Mouse (Mus musculus): ENCODE data around the gene Aff3.

The Aff3 gene

DNA sequence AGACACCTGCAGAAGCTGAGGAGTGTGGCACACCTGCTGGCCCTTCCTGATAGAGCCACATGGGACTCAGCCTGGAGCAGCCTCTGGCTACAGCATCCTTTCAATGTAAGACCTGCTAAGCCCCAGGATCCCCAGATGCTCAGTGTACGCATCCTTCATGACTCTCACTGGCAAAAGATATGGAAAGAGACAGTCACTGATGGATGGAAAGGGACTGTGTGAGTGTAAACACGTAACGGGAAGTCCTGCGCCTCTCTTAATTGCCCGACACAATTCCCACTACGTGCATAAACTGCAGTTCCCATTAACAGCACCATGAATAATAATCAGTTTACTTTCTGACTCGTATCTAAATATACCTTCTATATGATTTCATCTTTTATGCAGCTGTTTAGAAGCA is 275.2 kb downstream of the Aff3 start:
- no peak for DNase-seq (ENCODE audit: low read depth)

DNA sequence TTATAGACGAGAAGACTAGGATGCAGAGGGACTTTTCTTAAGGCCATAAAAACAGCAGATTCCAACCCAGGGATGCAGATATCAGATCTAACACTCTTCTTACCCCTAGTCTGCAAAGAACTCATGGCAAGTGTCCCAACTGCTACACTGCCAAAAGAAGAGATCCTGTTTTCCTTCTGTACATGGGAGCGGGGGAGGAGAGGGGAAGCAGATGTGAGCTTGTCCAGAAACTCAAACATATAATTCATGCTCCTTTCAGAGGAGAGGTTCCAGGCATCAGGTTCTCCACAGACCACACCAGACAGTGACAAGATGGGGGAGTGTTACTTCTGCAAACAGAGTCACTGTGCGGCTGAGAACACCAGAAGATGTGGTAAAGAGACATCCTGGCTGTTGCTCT is 276.3 kb downstream of the Aff3 start:
- DNase-seq (ENCODE audit: low read depth): peak; percentile 55

DNA sequence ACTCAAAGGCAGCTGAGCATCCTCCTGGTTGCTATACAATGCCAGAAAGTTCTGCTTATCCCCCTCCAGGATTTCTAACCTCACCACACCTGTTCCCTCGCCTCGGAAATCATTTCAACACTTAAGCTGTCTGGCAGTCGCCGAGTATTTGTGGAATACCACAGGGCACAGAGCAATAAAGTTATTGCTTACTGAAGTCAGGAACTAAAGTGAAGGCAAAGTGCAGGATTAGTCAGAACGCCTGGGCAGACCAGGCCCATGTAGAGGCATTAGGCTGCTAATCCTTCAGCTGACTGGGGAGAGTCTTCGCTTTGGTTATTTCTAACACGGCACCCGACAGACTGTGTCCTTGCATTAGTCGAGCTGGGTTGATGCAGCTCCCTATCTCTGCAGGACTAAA is 277.3 kb downstream of the Aff3 start:
- no peak for DNase-seq (ENCODE audit: low read depth)

DNA sequence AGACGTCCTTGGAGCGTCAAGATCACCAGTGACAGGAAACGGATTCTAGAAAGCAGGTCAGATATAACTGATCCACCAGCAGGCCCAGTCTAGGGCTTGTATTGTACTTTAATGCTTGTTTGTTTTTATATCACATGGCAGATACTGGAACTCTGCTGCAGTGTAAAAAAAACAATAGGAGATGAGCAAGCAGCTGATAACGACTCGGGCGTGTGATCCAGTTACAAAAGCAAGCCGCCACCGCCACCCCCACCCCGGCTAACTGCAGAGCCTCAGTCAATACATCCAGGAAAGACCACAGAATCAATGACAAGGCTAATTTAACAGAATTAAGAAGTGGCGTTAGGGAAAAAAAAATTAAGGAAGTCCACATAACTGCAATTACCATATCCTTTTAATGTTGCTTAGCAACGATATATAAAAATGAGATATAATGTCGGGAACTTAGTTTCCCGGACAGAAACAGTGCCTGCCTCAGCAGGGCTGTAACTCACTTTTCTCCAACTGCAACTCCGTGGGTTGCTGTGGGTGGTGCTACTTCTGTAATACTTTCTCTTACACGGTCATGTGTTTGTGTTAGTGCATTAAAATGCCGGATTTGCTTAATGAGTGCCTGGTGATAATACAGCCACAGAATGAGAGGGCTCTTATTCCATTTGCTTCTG is 280.2 kb downstream of the Aff3 start:
- DNase-seq (ENCODE audit: low read depth): no peak

DNA sequence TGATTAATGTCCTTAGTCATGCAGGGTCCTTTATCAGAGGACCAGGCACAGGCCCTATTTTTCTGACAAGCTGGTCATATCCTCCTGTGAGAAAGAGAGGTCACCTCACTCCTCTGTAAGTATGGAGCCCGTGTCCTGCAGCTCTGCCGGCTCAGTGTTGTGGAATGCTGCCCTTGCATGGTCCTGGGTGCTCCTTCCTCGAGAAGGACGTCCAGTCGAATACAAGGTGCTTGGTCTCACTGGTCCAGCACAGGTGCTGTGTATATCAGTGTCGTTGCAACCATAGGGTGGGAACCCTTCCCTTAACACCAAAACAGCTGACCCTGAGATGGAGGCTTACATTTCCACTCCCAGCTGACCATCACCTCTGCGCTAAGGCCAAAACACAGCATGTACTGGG is 280.7 kb downstream of the Aff3 start:
- DNase-seq (ENCODE audit: low read depth): no peak

DNA sequence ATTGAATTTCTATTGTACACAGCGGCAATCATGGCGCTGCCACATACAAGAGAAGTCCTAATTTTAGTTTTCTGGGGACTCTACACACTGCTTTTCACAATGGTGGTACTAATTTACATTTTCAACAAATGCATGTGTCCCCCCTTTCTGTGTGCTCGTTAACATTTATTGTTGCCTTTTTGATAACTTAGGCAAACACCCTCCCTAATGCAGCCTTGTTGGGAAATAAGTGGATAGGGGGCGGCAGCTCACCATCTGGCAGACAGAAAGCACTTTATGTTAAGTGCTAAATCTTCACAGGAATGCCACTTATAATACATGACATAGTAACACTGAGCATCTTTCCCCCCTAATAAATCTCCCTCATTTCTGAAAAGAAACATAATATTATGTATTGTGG is 282.1 kb downstream of the Aff3 start:
- no peak for DNase-seq (ENCODE audit: low read depth)

DNA sequence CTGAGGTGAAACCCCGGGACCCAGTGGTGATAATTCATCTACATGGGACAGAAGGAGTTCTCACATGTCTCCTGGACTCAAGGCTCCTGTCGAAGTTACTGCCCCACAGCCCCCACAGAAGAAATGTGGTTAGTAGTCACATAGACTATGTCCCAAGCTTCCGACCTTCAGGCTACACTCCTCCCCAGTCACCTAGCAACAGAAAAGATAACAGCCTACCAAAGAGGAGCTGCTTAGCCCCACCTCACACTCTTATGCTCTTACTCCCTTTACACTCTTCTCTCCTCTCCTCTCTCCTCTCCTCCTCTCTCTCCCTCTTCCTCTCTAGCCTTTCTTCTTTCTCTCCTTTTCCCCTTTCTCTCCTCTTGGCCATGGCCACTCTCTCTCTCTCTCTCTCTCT is 286.8 kb downstream of the Aff3 start:
- no peak for DNase-seq (ENCODE audit: low read depth)

DNA sequence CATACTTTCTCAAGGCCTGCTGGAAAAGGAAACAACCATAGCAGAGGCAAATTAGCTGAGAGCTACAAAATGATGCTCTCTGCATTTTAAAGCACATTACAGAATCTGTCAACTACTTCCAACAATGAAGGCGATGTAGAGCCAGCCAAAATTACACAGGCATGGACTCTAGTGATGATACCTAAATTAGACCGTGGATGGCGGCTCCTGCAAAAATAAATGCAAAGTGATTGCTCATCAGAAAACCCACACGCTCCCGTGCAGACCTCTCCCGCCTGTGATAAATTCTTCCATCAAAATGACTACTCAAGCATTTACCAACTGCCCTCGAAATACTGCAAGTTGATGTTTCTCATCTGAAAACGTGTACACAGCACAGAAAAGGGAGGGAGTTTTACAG is 295.6 kb downstream of the Aff3 start:
- DNase-seq (ENCODE audit: low read depth): no peak

DNA sequence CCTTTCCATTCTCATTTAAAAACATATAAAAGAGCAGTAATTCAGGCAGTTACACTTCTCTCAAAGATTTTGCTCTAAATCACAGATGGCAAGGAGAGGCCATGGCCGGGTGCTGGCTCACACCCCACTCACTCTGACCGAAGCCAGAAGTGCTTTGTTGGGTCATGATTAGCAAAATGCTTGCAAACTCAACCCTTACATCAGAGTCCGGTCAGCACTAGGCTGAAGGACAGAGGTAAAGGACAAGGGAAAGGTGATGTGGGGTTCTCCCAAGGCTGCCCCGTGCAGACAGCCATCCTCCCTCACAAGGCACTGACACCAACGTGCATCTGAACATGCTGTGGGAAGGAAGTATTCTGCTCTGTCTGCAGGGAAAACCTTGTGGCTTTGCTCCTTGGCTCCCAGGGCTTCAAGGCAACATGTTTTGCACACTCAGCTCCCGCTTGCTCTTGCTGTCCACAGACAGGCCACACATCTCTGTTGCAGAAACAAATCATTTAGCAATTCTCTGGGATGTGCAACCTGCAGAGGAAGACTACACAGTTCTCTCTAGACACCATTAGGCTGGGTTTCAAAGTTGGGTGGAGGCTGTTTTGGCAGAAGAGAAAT is 296.6 kb downstream of the Aff3 start:
- no peak for DNase-seq (ENCODE audit: low read depth)

DNA sequence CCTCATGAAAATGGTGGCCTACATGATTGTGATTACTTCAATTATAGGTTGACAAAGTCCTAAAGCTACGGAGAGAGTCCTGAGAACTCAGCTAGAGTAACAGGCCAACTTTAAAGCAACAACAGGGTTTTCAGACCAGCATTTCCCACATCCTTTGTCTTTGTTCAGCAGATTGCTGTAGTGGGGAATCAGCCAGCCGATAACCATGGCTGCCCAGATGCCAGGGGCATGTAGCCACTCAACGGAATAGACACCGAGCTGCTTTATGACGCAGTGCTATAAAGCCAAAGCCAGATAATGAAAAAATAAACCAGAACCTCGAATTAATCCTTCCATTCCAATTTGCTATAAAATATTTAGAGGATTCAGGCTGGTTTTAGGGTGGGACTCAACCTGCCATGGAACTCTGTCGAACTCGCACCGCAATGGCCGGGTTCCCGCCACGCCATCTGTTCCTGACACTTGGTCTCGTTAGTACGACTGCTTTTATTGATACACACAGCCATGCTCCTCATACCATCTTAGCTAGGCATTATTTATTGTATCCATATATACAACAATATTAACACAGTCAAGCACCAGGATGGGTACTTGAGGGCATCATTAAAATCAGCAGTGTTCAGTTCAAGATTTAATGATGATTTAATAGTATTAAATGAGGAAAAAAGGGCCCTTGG is 297.2 kb downstream of the Aff3 start:
- no peak for DNase-seq (ENCODE audit: low read depth)

DNA sequence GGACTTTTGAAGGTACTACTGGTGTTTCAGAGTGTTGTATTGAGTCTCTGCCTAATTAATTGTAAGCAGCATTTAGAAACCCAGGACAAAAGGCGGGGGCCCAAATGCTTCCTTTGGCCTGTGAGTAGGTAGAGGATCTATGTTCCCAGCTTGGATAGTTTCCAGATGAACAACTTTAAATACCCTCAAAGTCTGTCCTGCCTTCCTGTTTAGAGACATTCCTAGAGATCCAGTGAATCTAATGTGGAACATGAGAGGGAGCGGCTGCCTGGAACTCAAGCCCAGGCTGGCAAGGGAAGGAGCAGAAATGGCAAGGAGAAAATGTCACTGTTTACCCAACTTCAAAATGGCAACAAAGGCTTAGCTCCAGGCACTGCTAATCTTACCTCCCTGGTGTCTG is 300.9 kb downstream of the Aff3 start:
- no peak for DNase-seq (ENCODE audit: low read depth)

DNA sequence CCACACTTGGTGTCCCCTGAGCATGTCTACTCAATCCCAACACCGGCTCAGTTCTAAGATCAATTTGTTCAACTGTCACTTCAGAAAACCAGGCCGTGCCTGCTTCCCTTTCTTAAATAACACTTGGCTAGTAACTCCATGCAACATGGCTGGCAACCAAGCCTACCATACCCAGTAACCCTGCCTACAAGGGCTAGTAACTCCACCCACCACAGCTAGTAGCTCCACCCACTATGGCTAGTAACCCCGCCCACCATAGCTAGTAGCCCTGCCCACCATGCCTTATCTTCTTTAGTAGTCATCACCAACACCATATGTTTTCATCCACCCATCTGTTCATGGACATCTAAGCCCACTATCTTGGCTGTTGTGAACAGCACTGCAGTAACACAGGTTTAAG is 302.5 kb downstream of the Aff3 start:
- no peak for DNase-seq (ENCODE audit: low read depth)

DNA sequence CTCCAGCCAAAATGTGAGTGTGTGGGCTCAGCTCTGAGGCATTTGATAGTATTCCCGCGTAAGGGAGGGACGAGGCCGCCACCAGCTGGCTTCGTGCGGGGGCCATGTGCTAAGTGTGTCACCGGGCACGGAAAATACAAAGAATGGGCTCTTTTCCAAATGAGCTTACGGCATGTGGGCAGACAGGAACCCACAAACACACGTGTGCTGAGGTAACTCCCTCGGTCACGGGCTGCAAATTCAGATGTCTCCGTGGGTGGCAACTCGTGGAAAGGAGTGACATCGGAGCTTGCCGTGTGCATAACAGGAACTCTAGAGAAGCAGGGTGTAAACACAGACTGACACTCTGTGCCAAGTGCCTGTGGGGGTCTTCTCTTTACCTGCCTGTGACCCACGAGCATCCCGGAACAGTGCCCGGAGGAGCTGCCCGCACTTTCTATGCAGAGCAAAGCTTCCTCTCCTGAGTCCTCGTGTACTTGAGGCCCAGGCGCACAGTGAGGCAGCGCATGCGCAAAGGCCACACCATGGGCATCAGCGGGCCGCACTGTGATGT is 305.9 kb downstream of the Aff3 start:
- DNase-seq (ENCODE audit: low read depth): no peak

DNA sequence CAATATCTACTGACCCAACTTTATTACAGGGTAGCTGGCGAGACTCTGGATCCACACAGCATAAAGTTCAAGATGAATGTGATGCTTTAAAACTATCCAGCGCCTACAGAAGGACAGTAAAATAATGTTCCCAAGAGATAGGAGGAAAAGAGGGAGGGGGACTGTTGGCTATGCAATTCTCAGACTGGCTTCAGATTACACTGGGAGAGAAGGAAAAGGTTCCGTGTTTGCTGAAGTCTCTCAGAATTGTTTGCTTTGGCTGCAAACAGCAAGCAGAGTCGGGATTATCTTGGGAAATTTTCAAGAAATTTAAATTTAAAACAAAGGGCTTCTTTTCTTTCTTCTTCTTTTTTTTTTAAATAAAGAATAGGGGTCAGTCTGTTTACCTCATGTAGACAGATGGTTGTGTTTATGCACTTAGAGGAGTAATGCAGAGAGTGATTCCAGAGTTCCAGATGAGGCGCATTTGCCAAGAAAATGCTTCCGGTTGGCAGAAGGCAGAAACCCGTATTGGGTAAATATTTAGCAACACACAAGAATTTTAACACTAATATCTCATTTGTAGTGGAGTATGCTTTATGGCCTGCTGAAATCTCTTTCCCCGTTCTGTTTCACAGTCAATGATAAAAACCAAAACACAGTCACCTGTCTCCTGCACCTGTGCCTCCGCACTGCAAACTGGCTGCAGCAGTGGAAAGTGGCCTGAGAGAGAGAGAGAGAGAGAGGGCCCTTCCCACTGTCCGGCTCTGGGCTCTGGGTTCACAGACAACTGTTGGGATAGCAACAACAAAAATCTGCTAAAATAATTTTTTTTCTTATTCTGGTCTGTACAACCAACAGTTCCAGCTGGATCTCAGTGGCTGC is 306.6 kb downstream of the Aff3 start:
- peak; percentile 87 for DNase-seq (ENCODE audit: low read depth)

DNA sequence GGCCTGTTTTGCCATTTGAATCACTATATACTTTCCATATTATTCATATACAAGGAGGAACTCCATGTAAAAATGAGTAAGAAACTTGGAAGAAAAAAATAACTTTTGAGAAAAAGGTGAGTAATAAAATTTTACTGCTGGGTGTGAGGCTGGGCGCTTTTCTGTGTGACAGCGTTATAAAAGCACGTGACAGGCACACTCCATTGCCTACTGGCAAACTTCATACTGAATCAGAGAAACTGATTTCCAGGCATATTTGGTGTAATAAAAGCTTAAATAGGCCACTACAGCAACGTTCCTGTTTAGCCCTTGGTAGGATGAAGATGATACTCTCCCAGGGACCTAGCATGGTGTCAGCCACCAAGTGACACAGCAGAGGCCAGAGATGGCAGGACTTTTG is 310.2 kb downstream of the Aff3 start:
- DNase-seq (ENCODE audit: low read depth): no peak

DNA sequence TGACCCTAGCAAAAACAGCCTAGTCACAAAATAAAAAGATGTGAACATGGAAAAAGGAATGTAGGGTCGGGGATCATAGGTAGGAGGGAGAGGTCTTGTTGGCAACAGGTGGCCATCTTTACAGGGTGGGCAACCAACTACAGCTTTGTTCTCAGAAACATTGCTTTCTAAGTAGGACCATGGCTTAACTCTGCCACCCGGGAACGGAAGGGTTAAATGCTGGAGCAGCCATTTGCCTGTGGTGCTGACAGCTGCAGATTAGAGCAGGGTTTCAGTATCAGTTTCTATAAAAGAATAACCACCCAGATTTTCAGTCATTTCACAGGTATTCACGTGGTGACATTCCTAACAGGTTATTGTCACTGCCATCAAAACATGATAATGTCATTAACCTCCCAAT is 317.4 kb downstream of the Aff3 start:
- DNase-seq (ENCODE audit: low read depth): no peak

DNA sequence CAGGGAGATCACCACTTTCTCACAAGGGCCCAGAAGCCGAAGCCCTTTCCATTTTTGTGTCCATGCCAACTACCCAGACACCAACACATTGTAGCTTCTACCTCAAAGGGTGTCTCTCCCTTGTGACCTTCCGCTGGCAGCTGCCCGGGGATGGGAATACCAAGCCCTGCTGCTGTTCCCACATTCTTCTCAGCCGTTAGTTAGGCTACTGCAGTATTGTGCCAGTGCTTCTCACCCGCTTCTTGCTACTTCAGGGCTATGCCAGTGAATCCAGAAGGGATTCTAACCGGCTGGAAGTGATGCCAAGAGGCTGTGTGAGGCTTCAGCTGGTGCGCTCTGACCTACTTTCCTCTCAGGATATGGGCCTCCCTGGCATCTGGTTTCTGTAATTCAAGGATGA is 330.5 kb downstream of the Aff3 start:
- peak; percentile 75 for DNase-seq (ENCODE audit: low read depth)

DNA sequence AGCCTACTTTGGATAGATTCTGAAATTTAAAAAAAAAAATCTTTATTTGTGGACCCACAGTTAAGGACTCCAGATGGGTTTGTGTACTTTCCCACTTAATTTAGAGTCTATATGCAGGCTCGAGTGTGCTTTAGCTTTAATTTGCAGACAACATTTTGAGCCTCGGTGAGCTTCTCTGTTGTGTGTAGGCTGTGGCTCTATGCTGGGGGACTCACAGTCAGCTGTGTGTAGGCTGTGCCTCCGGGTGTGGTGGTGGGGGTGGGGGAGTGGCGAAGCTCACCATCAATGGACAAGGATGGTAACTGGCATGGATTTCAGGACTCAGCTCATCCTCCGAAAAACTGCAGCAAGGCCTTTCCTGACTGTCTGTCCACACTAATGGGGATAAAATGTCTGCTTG is 331.8 kb downstream of the Aff3 start:
- DNase-seq (ENCODE audit: low read depth): no peak

DNA sequence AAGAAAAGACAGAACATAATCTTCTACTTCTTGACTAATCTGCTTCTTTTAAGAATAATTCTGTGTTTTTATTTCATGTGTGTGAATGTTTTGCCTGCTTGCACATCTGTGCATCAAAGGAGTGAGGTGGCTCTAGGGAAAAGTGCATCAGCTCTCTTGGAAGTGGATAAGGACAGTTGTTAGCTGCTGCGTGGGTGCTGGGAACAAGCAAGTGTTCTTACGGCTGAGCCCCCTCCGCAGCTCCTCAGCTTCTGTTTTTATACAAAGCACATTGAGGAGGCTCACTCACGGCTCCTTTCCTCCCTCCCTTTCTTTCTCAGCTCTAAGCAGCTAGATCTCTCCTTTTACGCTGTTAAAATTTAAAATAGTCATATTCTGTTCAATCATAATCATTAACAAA is 340.5 kb downstream of the Aff3 start:
- DNase-seq (ENCODE audit: low read depth): no peak

DNA sequence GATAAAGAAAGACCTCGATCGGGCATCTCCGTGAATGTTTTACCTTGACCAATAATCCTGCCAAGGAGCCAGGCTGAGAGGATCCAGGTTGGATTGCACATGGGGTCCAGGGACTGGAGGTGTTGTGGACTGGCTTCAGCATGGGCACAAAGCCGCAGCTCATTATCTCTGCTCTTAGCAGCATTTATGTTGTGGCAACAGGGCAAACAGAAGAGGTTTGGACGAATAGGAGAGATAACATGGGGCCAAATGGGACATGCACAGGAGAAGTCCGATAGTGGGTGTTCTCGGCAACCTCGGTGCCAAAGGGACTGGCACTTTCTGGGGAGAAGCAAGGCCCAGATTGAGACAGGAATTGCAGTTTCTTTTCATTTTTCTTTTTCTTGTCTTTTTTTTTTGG is 342.9 kb downstream of the Aff3 start:
- DNase-seq (ENCODE audit: low read depth): no peak

DNA sequence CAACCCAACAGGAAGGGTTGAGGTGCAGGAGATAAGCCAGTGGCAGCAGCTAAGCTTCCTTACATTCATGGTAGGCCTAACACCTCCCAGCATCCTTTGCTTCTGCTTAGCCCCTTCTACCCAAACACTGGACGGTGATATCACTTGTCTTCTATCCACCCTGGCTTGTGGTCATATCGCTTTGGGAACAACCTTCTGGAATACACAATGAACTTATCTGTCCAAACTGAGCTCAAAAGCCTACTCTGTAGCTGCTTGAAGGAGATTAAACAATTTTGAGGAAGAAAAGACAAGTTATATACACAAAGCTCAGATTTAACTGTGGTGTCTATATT is 343.8 kb downstream of the Aff3 start:
- no peak for DNase-seq (ENCODE audit: low read depth)

DNA sequence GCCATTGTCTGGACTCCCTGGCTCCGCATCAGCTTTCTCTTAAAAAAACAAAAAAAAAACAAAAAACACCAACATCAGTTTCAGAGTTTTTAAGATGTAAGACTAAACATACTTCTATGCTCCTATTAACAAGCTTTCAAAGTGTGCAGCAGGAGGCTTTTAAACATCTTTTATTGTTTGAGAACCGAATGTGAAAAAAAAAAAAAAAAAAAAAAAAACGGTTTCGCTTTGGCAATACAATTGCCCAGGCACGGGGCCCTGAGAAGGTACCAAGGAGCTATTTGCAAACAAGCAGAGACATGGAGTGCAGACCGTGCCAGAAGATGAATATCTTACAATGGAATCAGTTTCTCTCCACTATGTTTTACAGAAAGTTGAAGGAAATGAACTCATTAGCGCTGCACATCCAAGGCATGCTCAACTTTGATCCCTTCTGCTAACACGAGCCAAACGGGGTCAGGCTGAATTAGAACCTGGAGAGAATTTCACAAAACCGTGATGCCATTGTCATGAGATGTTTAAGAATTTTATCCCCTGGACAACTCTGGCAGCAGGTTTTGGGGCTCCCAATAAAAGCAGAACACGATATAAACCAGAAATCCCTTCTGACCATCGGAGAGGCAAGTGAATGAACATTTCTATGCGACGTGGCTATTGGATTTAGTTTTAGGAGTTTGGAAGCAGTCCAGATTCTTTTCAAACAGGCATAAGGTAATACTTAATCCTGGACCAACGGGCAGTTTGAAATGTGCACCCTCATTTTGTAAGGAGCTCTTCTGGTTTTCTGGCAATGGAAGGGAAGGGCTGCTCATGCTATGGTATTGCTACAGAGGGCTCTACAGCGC is 344.4 kb downstream of the Aff3 start:
- peak; percentile 49 for DNase-seq (ENCODE audit: low read depth)

Data from NIH3T3 (cell line).